In the genomic region with DNA sequence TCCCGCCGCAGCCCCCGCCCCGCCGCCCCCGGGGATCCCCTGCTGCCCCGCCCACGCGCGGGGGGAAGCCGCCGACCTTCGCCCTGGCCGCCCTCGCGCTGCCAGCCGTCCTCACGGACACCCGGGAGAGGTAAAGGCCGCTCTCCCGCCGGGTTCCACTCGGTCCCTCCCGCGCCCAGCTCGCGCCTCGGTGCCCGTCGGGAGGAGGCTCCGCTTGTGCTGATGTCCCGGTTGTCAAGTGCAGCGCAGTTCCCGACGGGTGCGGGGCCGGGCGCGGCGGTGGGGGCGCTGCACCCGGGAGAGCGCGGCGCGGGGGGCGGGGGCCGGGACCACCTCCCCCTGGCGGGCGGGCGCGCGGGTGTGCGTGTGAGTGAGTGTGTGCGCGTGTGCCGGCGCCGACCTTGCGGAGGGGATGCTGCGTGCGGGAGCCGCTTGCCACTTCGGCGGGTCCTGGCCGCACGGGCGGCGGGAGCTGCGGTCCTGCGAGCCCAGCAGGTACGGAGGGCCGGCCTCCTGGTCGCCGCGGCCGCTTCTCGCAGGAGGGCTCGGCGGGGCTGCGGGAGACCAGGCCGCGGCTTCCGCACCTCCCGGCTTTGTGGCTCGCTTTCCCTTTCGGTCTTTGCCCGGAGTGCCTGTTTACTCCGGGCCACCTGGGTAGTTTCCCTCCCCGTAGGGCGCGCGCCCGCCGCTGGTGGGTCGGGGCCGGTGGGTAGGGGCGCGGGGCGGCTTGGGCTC, we compare ENCODE assay signal across 8 mouse cellular contexts. TPM values are rescaled to one million over a fixed set of nuclear protein-coding genes. Genes with fewer than 3 reads are reported as not detected.
DNase-seq lines count a peak whose midpoint lies in the region; ATAC-seq and TF ChIP-seq lines count a peak whose summit lies in the region.

Gene Hivep1, plus strand, starts transcription at position 61 of the 735 bp plus-strand sequence.

- H3K4me1 ChIP-seq in bone marrow, adult 2 months (ENCODE audit: control insufficient read depth, insufficient read depth, low read length), result peaks cover 5% of the 10 kb centered on the region; the same call in 1 of the 2 replicates
- H3K4me1 ChIP-seq in embryonic facial prominence, embryonic 15.5 days, result peaks cover 21% of the 10 kb centered on the region
- peaks cover 13% of the 10 kb centered on the region; the same call in 1 of the 2 replicates for H3K4me1 ChIP-seq in heart, embryonic 10.5 days
- peaks cover 19% of the 10 kb centered on the region for H3K4me1 ChIP-seq in liver, embryonic 16.5 days (ENCODE audit: control insufficient read depth, low read depth, low read length)
- H3K4me1 ChIP-seq in neural tube, embryonic 12.5 days, result peaks cover 19% of the 10 kb centered on the region

- DNase-seq in CD4-positive, CD25-positive, alpha-beta regulatory T cell, adult 2 months (ENCODE audit: low read depth, low spot score), result peak; percentile 82
- DNase-seq in heart, embryonic 10.5 days (ENCODE audit: low spot score), result peak; percentile 81
- DNase-seq in kidney, postnatal 36 days, result peak; percentile 61 to 83
- peak; percentile 70 to 77 for DNase-seq in thymus, postnatal 10 days (ENCODE audit: low spot score in 2 of 2)

- peak within 1 kb of the TSS; percentile 91 for H3K4me3 ChIP-seq in bone marrow, adult 2 months (replicated peaks; ENCODE audit: control insufficient read depth, low read depth, low read length)
- H3K4me3 ChIP-seq in embryonic facial prominence, embryonic 15.5 days (replicated peaks), result peak within 1 kb of the TSS; percentile 86
- peak within 1 kb of the TSS; percentile 97 for H3K4me3 ChIP-seq in heart, embryonic 10.5 days
- peak within 1 kb of the TSS; percentile 92 for H3K4me3 ChIP-seq in liver, embryonic 16.5 days (ENCODE audit: low read depth, low read length)
- H3K4me3 ChIP-seq in neural tube, embryonic 12.5 days, result peak within 1 kb of the TSS; percentile 67

- no peaks in the 10 kb centered on the region for H3K9me3 ChIP-seq in embryonic facial prominence, embryonic 15.5 days (replicated peaks)
- H3K9me3 ChIP-seq in heart, embryonic 10.5 days, result no peaks in the 10 kb centered on the region
- H3K9me3 ChIP-seq in liver, embryonic 16.5 days (replicated peaks; ENCODE audit: control insufficient read depth, low read length), result no peaks in the 10 kb centered on the region
- H3K9me3 ChIP-seq in neural tube, embryonic 12.5 days, result no peaks in the 10 kb centered on the region

- H3K27ac ChIP-seq in bone marrow, adult 2 months (ENCODE audit: control insufficient read depth, insufficient read depth, low read depth, low read length, poor library complexity), result peak within 1 kb of the TSS; percentile 97
- peak within 1 kb of the TSS; percentile 96 for H3K27ac ChIP-seq in embryonic facial prominence, embryonic 15.5 days (replicated peaks)
- peak within 1 kb of the TSS; percentile 98 for H3K27ac ChIP-seq in heart, embryonic 10.5 days
- peak within 1 kb of the TSS; percentile 91 for H3K27ac ChIP-seq in liver, embryonic 16.5 days (ENCODE audit: low read length)
- H3K27ac ChIP-seq in neural tube, embryonic 12.5 days, result peak within 1 kb of the TSS; percentile 87

- H3K27me3 ChIP-seq in embryonic facial prominence, embryonic 15.5 days, result no peaks in the 10 kb centered on the region
- no peaks in the 10 kb centered on the region for H3K27me3 ChIP-seq in heart, embryonic 10.5 days (ENCODE audit: insufficient read depth, poor library complexity, severe bottlenecking)
- no peaks in the 10 kb centered on the region for H3K27me3 ChIP-seq in liver, embryonic 16.5 days (ENCODE audit: control insufficient read depth, insufficient read depth, low read depth, low read length)
- H3K27me3 ChIP-seq in neural tube, embryonic 12.5 days (replicated peaks), result no peaks in the 10 kb centered on the region

- H3K9ac ChIP-seq in embryonic facial prominence, embryonic 15.5 days, result peak within 1 kb of the TSS; percentile 84
- peak within 1 kb of the TSS; percentile 85 for H3K9ac ChIP-seq in liver, embryonic 16.5 days (ENCODE audit: low read depth, low read length)
- peak within 1 kb of the TSS; percentile 95 for H3K9ac ChIP-seq in neural tube, embryonic 12.5 days

- H3K4me2 ChIP-seq in embryonic facial prominence, embryonic 15.5 days (replicated peaks), result peak within 1 kb of the TSS; percentile 81
- peak within 1 kb of the TSS; percentile 98 for H3K4me2 ChIP-seq in liver, embryonic 16.5 days (ENCODE audit: low read depth, low read length)
- H3K4me2 ChIP-seq in neural tube, embryonic 12.5 days (replicated peaks), result peak within 1 kb of the TSS; percentile 87

- under 1% methylated on average over 92 of the region's 100 CpGs for WGBS in bone marrow, adult 2 months
- under 1% methylated on average over 75 of the region's 100 CpGs for WGBS in embryonic facial prominence, embryonic 15.5 days
- WGBS in heart, embryonic 10.5 days, result under 1% methylated on average over 89 of the region's 100 CpGs
- WGBS in liver, embryonic 16.5 days (ENCODE audit: insufficient replicate concordance), result 0% methylated on average over 48 of the region's 100 CpGs
- under 1% methylated on average over 78 of the region's 100 CpGs for WGBS in neural tube, embryonic 12.5 days

- H3K36me3 ChIP-seq in embryonic facial prominence, embryonic 15.5 days, result peaks cover 11% of the 10 kb centered on the region; the same call in 1 of the 2 replicates
- peaks cover 17% of the 10 kb centered on the region for H3K36me3 ChIP-seq in heart, embryonic 10.5 days
- peaks cover 12% of the 10 kb centered on the region for H3K36me3 ChIP-seq in liver, embryonic 16.5 days (ENCODE audit: control insufficient read depth, insufficient read depth)
- H3K36me3 ChIP-seq in neural tube, embryonic 12.5 days, result peaks cover 14% of the 10 kb centered on the region

- TF ChIP-seq POLR2A in bone marrow, adult 2 months (IDR thresholded peaks at IDR 0.05; ENCODE audit: borderline replicate concordance, control insufficient read depth, low read depth, low read length), result no peak

- TF ChIP-seq CTCF in bone marrow, adult 2 months (IDR thresholded peaks at IDR 0.05; ENCODE audit: control insufficient read depth, insufficient read depth, low read length), result no peak

- peak; percentile 50 for ATAC-seq in embryonic facial prominence, embryonic 15.5 days (ENCODE audit: insufficient number of reproducible peaks, low FRiP score, low TSS enrichment, low read depth)
- peak; percentile 2; the same call in 1 of the 2 replicates for ATAC-seq in liver, embryonic 16.5 days (ENCODE audit: low read depth)
- ATAC-seq in neural tube, embryonic 12.5 days (ENCODE audit: low FRiP score, low read depth), result peak; percentile 64

RNA-seq across cellular contexts. Expression of gene Hivep1, which starts in this region (rescaled TPM):
- polyA plus RNA-seq in bone marrow, adult 2 months (2011; ENCODE audit: insufficient read depth, insufficient read length, low replicate concordance, missing spikeins), result 5.2 and 7.9 TPM in 2 replicates
- polyA plus RNA-seq in embryonic facial prominence, embryonic 15.5 days (2015; fragmentation: Nextera tagmentation; extraction: Ambion mirVana), result 9.7 and 11.7 TPM in 2 replicates
- 7.5 and 8.2 TPM in 2 replicates for polyA plus RNA-seq in heart, embryonic 10.5 days (2016; fragmentation: Nextera tagmentation; extraction: Ambion mirVana)
- 1.7 and 2.3 TPM in 2 replicates for polyA plus RNA-seq in liver, embryonic 16.5 days (2015; fragmentation: Nextera tagmentation; extraction: Ambion mirVana)
- polyA plus RNA-seq in neural tube, embryonic 12.5 days (2016; fragmentation: Nextera tagmentation; extraction: Ambion mirVana), result 17.8 and 18.1 TPM in 2 replicates

Comparison
In these comparisons a context has a peak if more than half of its experiments do, and no peak if none do; other contexts are left out.
1. Peak in every context shown above with its lines: DNase-seq, ATAC-seq, H3K4me3 ChIP-seq and H3K27ac ChIP-seq.
2. ATAC-seq: peak in every context shown above with its lines; median percentile 64 in neural tube, embryonic 12.5 days; 50 in embryonic facial prominence, embryonic 15.5 days; 2 in liver, embryonic 16.5 days.